Mouse (Mus musculus) kidney, adult 2 months (tissue): Measurements from ENCODE around the gene Arid1b.

Source experiments
- CTCF ChIP-seq: fragments of 200-500 bp; conservative IDR thresholded peaks from 2 replicates; pipeline ENCODE4 v1.5.1; 2011; ENCODE audit warnings: low read depth, mild to moderate bottlenecking, control low read depth, low read length, moderate library complexity, mixed read lengths; ENCODE audit not compliant: insufficient read depth, insufficient read length
- POLR2A ChIP-seq: fragments of 200-500 bp; IDR thresholded peaks from one replicate; pipeline ENCODE4 v1.6.1; 2011; ENCODE audit warnings: low read depth, low read length, control low read depth

GRCm38 (mm10) chr17:5009526-5010260 is 15.6 kb downstream of the Arid1b start:
- no peak for TF ChIP-seq CTCF
- TF ChIP-seq POLR2A, result no peak
